Mouse (Mus musculus): ENCODE data around the gene Ube2l6. TPM values are rescaled to one million over a fixed set of nuclear protein-coding genes. Genes with fewer than 3 reads are reported as not detected.
A peak's percentile ranks its signal among the peaks of the same experiment; 100 is the strongest.

The Ube2l6 gene
- total and polyA plus RNA-seq, 2 experiments from 2014 or later = 17.7 to 22.6 TPM

DNA sequence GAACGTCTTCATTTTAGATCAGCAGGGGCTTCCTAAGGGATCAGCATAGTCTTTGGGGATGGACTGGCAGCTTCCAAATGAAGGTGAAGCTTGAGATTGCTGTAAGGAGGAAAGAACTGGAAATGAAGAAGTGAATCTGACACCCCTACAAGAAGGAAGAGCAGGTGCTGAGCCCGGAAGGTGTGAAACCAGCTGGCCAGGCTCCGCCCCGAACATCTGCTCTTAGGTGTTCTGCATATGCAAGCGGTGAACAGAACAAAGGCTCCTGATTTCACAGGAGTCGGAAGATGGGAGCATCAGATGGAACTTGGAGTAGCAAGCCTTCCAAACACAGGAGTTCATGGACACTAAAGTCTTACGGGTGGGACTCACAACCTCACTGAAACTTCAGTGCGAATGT is 38.5 kb downstream of the Ube2l6 start:
- Histone ChIP-seq H3K36me3 (ENCODE audit: insufficient read depth, low read length) (no peaks in the 10 kb centered on the region), H3K4me2 (ENCODE audit: low read depth, low read length) (no peak overlapping the region), H3K9me3 (ENCODE audit: low read length) (no peaks in the 10 kb centered on the region), H3K27ac (no peak overlapping the region), H3K4me3 (ENCODE audit: low read length) (no peak overlapping the region), H3K27me3 (ENCODE audit: insufficient read depth, low read length) (peaks cover 26% of the 10 kb centered on the region), H3K4me1 (ENCODE audit: insufficient read depth, low read length) (peaks cover 11% of the 10 kb centered on the region; the same call in 1 of the 2 replicates), H3K9ac (replicated peaks; ENCODE audit: low read length) (no peak overlapping the region)
- no peak for TF ChIP-seq CTCF (IDR thresholded peaks at IDR 0.05; ENCODE audit: low read depth)
- ATAC-seq = no peak
- DNase-seq (ENCODE audit: low spot score) = no peak
- 74% methylated on average over 8 of the region's 8 CpGs for WGBS

DNA sequence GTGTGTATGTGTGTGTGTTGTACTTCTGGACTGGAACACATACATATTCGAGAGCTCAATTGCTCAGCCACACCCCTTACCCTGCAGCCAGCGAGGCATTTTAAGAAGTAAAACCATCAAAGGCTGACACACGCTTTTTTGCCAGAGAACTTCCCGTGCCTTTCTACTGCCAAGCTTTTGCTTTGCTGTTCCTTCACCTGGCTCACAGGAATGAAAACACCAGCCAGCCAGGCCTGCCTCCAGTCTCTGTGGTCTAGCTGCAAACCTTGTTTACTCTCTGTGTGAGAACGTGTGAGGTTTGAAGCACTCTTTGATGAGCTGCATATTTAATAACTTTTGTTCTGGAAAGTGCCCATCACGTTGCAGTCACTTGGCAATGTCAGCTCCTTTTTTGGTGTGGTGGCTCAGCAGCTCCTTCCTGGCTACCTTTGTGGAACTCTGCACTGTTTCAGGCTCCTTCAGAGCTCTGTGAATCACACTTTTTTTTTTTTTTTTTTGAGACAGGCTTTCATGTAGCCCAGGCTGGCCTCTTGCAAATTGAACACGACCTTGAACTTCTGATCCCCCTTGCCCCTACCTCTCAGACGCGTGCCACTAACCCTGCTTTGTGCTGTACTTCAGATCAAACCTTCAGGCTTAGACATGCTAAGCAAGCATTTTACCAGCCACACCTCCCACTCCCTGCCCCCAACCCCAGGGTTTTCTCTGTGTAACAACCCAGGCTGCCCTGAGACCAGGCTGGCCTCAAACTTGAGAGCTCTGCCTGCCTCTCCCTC is 39.4 kb downstream of the Ube2l6 start:
- ATAC-seq (no peak), DNase-seq (ENCODE audit: low spot score) (no peak)
- Histone ChIP-seq H3K9ac (replicated peaks; ENCODE audit: low read length) (no peak overlapping the region), H3K36me3 (ENCODE audit: insufficient read depth, low read length) (no peaks in the 10 kb centered on the region), H3K4me2 (ENCODE audit: low read depth, low read length) (no peak overlapping the region), H3K27ac (no peak overlapping the region), H3K4me3 (ENCODE audit: low read length) (no peak overlapping the region), H3K27me3 (ENCODE audit: insufficient read depth, low read length) (peaks cover 26% of the 10 kb centered on the region), H3K9me3 (ENCODE audit: low read length) (no peaks in the 10 kb centered on the region), H3K4me1 (ENCODE audit: insufficient read depth, low read length) (peaks cover 11% of the 10 kb centered on the region; the same call in 1 of the 2 replicates)
- WGBS = 27% methylated on average over 9 of the region's 9 CpGs
- TF ChIP-seq CTCF (IDR thresholded peaks at IDR 0.05; ENCODE audit: low read depth) = no peak

DNA sequence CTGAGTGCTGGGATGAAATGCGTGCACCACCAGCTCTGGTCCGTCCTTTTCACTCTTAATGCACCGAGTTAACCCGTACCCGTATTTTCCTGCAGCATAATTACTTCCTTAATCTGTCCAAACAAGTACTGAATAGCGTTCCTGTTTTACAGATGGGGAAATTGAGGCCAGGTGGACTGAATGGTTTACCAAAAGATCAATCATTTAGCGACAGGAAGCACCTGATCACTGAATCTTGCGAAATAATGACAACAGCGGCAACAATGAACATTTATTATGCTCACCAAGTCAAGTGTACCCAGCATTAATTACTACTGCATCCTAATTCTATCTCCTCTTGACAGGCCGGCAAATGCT is 39.9 kb downstream of the Ube2l6 start, which contains the start of gene Slc43a1:
Gene Slc43a1 (plus strand): TSS at position 258 of the 357 bp plus-strand sequence.
- WGBS = 21% methylated on average over 10 of the region's 10 CpGs
- H3K27me3 ChIP-seq (ENCODE audit: insufficient read depth, low read length) = peaks cover 26% of the 10 kb centered on the region
- H3K36me3 ChIP-seq (ENCODE audit: insufficient read depth, low read length) = no peaks in the 10 kb centered on the region
- H3K4me1 ChIP-seq (ENCODE audit: insufficient read depth, low read length) = peaks cover 11% of the 10 kb centered on the region; the same call in 1 of the 2 replicates
- peak within 1 kb of the TSS; percentile 38 for H3K9ac ChIP-seq (replicated peaks; ENCODE audit: low read length)
- ATAC-seq = no peak
- DNase-seq (ENCODE audit: low spot score) = no peak
- H3K27ac ChIP-seq = no peak within 1 kb of the TSS
- no peaks in the 10 kb centered on the region for H3K9me3 ChIP-seq (ENCODE audit: low read length)
- peak within 1 kb of the TSS; percentile 89 for H3K4me2 ChIP-seq (ENCODE audit: low read depth, low read length)
- H3K4me3 ChIP-seq (ENCODE audit: low read length) = peak within 1 kb of the TSS; percentile 50
- TF ChIP-seq CTCF (IDR thresholded peaks at IDR 0.05; ENCODE audit: low read depth) = no peak

DNA sequence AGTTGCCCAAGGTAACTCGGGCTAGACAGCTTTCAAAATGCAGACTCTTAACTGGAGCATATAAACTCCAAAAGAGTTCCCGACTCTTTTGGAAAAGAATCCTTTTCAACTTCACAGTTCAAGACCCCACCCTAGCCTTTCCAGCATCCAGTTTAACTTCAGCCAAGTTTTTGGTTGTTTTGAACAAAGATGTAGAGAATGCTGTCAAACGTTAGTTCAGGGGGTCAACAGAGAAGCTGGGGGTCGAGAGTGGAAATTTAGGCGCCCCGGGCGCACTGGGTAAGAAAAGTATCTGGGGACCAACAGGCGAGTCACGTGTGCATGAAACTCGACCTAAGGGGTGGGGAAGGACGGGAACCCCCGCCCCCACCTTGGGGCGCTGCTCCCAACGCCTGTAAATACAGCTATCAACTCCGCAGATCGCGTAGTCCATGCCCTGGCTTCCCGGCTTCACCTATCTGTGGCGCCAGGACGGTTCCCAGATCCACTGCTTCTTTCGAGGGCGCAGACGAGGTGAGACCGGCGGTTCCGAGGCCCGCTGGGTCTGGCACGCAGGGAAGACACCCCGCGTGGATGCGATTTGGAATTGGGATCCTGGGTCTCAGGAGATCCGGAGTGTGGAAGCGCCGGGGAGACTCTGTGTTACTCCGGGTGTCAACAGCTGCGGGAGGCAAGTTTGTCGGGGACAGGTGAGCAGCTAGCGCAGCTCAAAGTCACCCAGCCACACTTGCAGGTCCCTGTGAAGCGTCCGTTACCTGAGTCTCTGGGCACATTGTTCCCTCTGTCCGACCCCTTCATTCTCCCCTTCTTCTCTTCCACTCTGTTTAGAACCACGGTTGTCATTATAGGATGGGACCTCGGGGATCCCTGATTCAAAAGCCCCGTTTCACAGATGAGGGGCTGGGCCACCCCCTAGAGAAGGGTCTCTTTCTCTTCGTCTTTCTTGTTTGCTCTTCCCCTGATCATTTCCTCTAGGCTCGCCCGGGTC is 40.7 kb downstream of the Ube2l6 start:
- no peak for DNase-seq (ENCODE audit: low spot score)
- under 1% methylated on average over 47 of the region's 47 CpGs for WGBS

DNA sequence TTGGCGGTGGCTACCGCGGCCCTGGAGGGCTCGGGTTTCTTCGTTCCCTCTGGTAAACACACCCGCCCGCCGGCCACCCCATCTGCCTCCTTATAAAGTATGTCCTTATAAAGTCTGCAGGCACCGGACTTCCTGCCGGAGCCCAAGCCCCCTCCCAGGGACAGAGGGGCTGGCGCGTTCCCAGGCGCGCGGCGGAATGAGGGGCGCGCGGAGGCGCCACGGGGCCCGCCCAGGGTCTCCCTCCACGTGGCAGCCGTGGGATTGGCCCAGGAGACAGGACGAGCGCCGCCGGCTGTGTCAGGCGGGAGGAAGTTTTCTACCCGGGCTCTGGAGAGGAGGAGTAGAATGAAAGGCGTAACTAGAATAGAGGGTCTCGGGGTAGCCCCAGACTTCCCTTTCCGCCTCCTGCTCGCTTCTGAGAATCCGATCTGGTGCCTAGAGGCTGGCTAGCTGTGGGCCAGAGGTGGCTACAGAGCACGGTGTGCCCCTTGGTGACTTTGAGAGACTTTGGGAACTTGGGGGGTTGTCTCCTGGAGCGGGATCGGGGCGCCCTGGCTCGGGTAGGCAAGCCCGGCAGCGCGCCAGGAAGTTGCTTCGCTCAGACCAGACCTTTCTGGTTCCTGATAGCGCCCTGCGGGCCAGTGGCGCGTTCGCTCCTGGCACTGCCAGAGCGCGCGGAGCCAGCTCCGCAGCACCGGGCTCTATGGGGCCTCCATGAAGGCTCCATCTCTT is 41.6 kb downstream of the Ube2l6 start:
- TF ChIP-seq CTCF (IDR thresholded peaks at IDR 0.05; ENCODE audit: low read depth) = no peak
- H3K4me2 ChIP-seq (ENCODE audit: low read depth, low read length) = peak overlapping the region; percentile 89
- ATAC-seq (peak; percentile 87), DNase-seq (ENCODE audit: low spot score) (peak; percentile 66)
- H3K4me3 ChIP-seq (ENCODE audit: low read length) = peak overlapping the region; percentile 50
- no peaks in the 10 kb centered on the region for H3K36me3 ChIP-seq (ENCODE audit: insufficient read depth, low read length)
- WGBS = under 1% methylated on average over 54 of the region's 54 CpGs
- peaks cover 26% of the 10 kb centered on the region for H3K27me3 ChIP-seq (ENCODE audit: insufficient read depth, low read length)
- no peaks in the 10 kb centered on the region for H3K9me3 ChIP-seq (ENCODE audit: low read length)
- H3K9ac ChIP-seq (replicated peaks; ENCODE audit: low read length) = peak overlapping the region; percentile 38
- 0 out of 2 replicates have a peak overlapping the region, but pooled peaks have one; percentile 48 for H3K27ac ChIP-seq
- H3K4me1 ChIP-seq (ENCODE audit: insufficient read depth, low read length) = peaks cover 11% of the 10 kb centered on the region; the same call in 1 of the 2 replicates

More for the DNA sequence above, 40.7 kb downstream of the Ube2l6 start:
- ATAC-seq = no peak; the same call in 1 of the 2 replicates
- TF ChIP-seq CTCF (IDR thresholded peaks at IDR 0.05; ENCODE audit: low read depth) = no peak
- peak overlapping the region; percentile 38 for H3K9ac ChIP-seq (replicated peaks; ENCODE audit: low read length)
- H3K4me1 ChIP-seq (ENCODE audit: insufficient read depth, low read length) = peaks cover 11% of the 10 kb centered on the region; the same call in 1 of the 2 replicates
- H3K27me3 ChIP-seq (ENCODE audit: insufficient read depth, low read length) = peaks cover 26% of the 10 kb centered on the region
- H3K36me3 ChIP-seq (ENCODE audit: insufficient read depth, low read length) = no peaks in the 10 kb centered on the region
- no peaks in the 10 kb centered on the region for H3K9me3 ChIP-seq (ENCODE audit: low read length)
- H3K27ac ChIP-seq = no peak overlapping the region
- H3K4me2 ChIP-seq (ENCODE audit: low read depth, low read length) = peak overlapping the region; percentile 89
- peak overlapping the region; percentile 50 for H3K4me3 ChIP-seq (ENCODE audit: low read length)

Data from hindbrain, postnatal 0 days (tissue).